Mouse (Mus musculus) right cerebral cortex, postnatal 10 days (tissue): Measurements from ENCODE around the gene Xylt1.
A peak's percentile ranks its signal among the peaks of the same experiment; 100 is the strongest.

ENCODE experiments used
- DNase-seq, 2 experiments: peaks; one replicate each; pipeline ENCODE4 v3.0.0; 2021; ENCODE audit warnings: low spot score in 2 of 2

The Xylt1 gene

GRCm38 (mm10) chr7:117512301-117512700 lies 131.5 kb downstream of the Xylt1 start:
- DNase-seq = no peak

GRCm38 (mm10) chr7:117515794-117516193 lies 135.0 kb downstream of the Xylt1 start:
- DNase-seq = no peak

DNA sequence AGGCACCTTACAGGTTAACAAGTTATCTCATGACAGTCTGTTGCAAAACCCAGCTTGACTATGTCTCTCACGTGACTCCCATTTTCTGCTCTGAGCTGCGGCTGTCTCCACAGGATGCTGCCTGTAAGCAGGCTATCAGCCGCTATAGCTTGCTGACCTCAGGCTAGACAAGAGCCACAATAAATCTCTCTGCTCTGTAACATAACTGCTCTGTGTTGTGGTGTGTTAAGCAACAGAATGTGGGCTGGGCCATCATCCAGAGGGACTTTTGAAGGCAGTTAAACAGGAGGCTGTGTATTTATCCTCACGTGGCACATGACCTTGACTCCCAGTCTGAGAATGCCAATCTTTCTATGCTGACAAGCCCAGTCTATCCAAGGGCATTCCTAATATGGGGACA lies 136.1 kb downstream of the Xylt1 start:
- no peak for DNase-seq

DNA sequence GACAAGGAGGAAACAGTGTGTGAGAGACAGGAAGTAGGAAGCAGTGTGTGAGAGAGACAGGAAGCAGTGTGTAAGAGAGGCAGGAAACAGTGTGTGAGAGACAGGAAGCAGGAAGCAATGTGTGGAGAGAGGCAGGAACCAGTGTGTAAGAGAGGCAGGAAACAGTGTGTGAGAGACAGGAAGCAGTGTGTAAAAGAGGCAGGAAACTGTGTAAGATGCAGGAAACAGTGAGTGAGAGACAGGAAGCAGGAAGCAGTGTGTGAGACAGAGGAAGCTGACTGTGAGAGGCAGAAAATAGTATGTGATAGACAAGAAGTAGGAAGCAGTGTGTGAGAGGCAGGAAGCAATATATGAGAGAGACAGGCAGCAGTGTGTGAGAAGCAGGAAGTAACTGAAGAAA lies 140.6 kb downstream of the Xylt1 start:
- no peak for DNase-seq

- no peak for DNase-seq
Observed at GRCm38 (mm10) chr7:117522092-117522635, 141.4 kb downstream of the Xylt1 start.

DNA sequence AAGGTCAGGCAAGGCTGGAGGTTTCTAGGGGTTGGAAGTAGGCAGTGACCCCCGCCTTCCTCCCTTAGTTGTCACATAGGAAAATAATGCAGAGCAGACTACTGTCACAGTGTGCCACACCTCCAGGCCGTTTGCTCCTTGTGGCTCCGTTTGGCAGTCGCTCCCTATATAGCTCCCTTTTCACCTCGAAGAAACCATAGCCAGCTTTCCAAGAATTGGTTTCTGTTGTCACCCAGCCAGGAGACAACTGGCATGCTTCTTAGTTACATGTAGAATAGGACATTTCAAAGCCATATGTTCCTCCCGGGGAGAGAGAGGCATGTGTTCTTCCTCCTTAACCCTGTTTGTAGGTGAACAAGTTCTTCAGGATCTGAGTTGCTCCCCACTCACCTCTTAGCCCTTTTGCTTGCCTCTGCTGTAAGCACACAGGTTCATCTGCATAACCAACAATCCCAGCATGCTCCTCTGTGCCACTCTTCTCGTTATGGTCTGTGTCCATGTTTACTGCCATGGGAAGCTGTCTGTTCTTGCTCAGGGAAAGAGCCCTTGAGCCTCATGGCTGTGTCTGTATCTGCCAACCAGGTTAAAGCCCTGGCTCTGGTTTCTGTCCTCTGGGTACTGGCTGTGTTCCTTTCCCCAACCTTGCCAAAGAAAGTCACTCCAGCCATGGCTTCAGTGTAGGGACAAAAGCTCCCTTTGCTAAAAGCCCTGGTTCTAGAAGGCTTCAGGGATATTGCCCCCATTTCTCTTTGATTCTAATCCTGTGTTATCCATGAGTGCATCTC lies 143.8 kb downstream of the Xylt1 start:
- DNase-seq = peak; percentile 52 to 58

- DNase-seq = no peak
Observed at GRCm38 (mm10) chr7:117525678-117526077, 144.9 kb downstream of the Xylt1 start.

GRCm38 (mm10) chr7:117526570-117526969 lies 145.8 kb downstream of the Xylt1 start:
- no peak for DNase-seq

GRCm38 (mm10) chr7:117529787-117530655 lies 149.2 kb downstream of the Xylt1 start:
- DNase-seq = no peak

DNA sequence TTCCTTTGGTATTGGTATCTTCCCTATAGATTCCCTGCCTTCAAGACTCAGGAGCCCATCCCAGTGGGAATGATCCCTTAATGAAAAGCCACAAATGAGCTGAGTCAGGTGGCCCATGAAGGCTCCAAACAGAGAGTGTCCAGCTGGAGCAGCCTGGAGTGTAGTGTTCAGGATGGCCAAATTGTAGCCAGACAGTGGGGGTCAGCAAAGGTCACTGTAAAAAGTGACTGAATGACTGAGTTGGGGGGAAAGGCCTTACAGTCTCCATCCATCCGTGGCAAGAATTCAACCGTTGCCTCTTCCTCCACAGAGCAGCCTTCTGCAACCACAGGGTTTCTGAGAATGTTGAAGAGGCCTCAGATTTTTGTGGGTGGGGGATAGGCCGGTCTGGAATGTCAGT lies 151.9 kb downstream of the Xylt1 start:
- no peak for DNase-seq

- no peak for DNase-seq
Observed at GRCm38 (mm10) chr7:117533164-117533563, 152.4 kb downstream of the Xylt1 start.

GRCm38 (mm10) chr7:117539931-117540330 lies 159.2 kb downstream of the Xylt1 start:
- no peak for DNase-seq

DNA sequence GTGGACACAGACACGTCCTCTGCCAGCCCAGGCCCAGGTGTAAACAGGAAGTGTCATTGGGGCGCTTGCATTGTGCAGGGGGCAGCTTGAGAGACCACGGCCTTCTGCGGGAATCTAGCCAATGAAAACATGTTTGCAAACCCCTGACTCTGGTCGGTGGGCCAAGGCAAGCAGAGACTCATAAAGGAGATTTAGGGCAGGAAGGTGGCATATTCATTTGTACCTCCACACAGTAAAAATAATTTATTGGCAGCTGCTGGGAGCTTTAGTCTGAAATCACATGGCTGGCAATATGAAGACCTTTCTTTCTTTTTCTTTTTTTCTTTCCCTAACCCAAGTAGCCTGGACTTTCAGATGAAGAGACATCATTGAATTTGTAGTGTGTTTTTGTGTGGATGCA lies 159.6 kb downstream of the Xylt1 start:
- no peak for DNase-seq

GRCm38 (mm10) chr7:117541056-117541455 lies 160.3 kb downstream of the Xylt1 start:
- DNase-seq = no peak

- DNase-seq = no peak
Observed at GRCm38 (mm10) chr7:117541681-117542080, 160.9 kb downstream of the Xylt1 start.

DNA sequence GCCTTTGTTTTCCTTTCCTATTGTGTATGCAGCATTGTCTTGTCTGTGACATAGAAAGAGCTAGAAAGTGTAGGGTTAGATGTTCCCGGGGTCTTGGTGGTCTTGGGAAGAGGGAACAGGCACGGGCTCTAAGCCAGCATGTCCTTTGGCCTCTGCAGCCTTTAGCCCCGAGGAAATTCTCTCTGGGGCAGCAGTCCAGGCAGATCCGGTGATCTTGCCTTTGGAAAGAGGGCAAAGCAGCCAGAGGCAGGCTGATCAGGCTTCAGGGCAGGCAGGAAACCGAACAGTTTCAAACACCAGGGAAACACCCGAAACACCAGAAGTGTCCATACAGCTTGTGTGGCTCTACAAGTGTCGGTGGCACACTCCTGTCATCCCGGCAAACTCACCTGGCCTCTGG lies 162.3 kb downstream of the Xylt1 start:
- no peak for DNase-seq

GRCm38 (mm10) chr7:117544126-117544525 lies 163.3 kb downstream of the Xylt1 start:
- DNase-seq = no peak

- DNase-seq = no peak
Observed at GRCm38 (mm10) chr7:117548301-117548700, 167.5 kb downstream of the Xylt1 start.

DNA sequence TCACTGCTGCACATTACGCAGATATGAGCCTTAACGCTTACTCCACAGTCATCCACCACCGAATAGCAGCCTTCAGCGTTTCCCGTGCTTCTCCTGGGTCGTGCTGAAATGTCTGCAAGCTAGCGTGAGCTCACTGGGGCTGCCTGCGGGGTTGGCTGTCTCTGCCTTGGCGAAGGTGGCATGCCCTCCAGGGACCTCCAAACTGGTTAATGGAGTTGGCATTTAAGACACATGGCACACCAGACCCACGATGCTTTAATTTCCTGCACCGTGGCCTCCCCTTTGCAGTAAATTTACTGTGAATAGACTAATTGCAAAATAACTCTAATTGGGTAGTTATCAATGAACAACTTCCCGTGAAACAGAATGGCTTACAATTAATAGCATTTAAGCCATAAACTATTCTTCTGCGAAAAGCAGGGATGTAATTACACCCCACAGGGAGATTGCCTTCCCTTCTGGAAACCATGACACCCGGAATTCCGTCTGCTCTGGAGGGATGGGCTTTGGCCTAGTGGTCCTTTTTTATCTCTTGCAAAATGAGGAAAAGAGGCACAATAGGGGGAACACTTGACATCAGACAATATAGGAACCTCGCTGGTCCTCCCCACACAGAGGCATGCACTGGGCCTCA lies 170.3 kb downstream of the Xylt1 start:
- no peak for DNase-seq

- peak; percentile 35 to 42 for DNase-seq
Observed at GRCm38 (mm10) chr7:117553228-117553627, 172.4 kb downstream of the Xylt1 start.

GRCm38 (mm10) chr7:117555735-117556134 lies 175.0 kb downstream of the Xylt1 start:
- no peak for DNase-seq

- peak; percentile 34 to 44 for DNase-seq
Observed at GRCm38 (mm10) chr7:117558166-117558565, 177.4 kb downstream of the Xylt1 start.
